Mouse (Mus musculus) neural tube, embryonic 14.5 days (tissue): ENCODE results near the gene Gbp10. TPM values are rescaled to one million over a fixed set of nuclear protein-coding genes. Genes with fewer than 3 reads are reported as not detected.
"Not testable (repeated sequence)": the region's sequence is repeated elsewhere in the genome, so short reads cannot be mapped to it uniquely, and the experiment has no call there.

ENCODE experiments used
- ATAC-seq: fragments of 200-750 bp; cut with Nextera tagmentation; 2 replicates; pipeline ENCODE4 v1.8.0; 2017; ENCODE audit warnings: low read depth, mild to moderate bottlenecking, moderate TSS enrichment, moderate library complexity
- H3K27ac ChIP-seq: fragments of 300-500 bp; sonication (generic); 2 replicates; pipeline ENCODE4 v1.5.1; 2014; ENCODE audit warnings: low read depth, mild to moderate bottlenecking, control low read depth, low read length, moderate library complexity, mixed read lengths
- H3K27me3 ChIP-seq: fragments of 300-500 bp; sonication (generic); 2 replicates; pipeline ENCODE4 v1.6.1; 2014; ENCODE audit warnings: low read length; ENCODE audit not compliant: control insufficient read depth, insufficient read depth
- H3K36me3 ChIP-seq: fragments of 300-500 bp; sonication (generic); 2 replicates; pipeline ENCODE4 v1.6.1; 2014; ENCODE audit warnings: low read length, mixed read lengths; ENCODE audit not compliant: control insufficient read depth, insufficient read depth
- H3K4me1 ChIP-seq: fragments of 300-500 bp; sonication (generic); 2 replicates; pipeline ENCODE4 v1.6.1; 2014; ENCODE audit warnings: low read length; ENCODE audit not compliant: control insufficient read depth, insufficient read depth
- H3K4me2 ChIP-seq: fragments of 300-500 bp; sonication (generic); 2 replicates; pipeline ENCODE4 v1.6.1; 2014; ENCODE audit warnings: mild to moderate bottlenecking, low read depth, low read length, control low read depth
- H3K4me3 ChIP-seq: fragments of 300-500 bp; sonication (generic); 2 replicates; pipeline ENCODE4 v1.5.1; 2014; ENCODE audit warnings: low read depth, low read length, control low read depth, mixed read lengths
- H3K9ac ChIP-seq: fragments of 300-500 bp; sonication (generic); replicated peaks from 2 replicates; pipeline ENCODE4 v1.6.1; 2014; ENCODE audit warnings: low read depth, mild to moderate bottlenecking, control low read depth, low read length, mixed read lengths
- H3K9me3 ChIP-seq: fragments of 300-500 bp; sonication (generic); 2 replicates; pipeline ENCODE4 v1.6.1; 2016; ENCODE audit warnings: low read length; ENCODE audit not compliant: control insufficient read depth
- WGBS: fragments of 180-500 bp; shearing (Covaris S2); extraction: QIAGEN DNeasy Blood & Tissue Kit; methylation state at CpG from one replicate; pipeline ENCODE4 v1.1.7; 2014; 5-methylcytosine and 5-hydroxymethylcytosine counted together
- polyA plus RNA-seq: library from polyadenylated mRNA; unstranded; fragments of >200 nt; fragmentation: Nextera tagmentation; extraction: Ambion mirVana; gene quantifications from 2 replicates; pipeline ENCODE4 v1.2.1, GENCODE M21; 2014

The Gbp10 gene
- polyA plus RNA-seq, 1 experiment from 2014 or later, result not detected

DNA sequence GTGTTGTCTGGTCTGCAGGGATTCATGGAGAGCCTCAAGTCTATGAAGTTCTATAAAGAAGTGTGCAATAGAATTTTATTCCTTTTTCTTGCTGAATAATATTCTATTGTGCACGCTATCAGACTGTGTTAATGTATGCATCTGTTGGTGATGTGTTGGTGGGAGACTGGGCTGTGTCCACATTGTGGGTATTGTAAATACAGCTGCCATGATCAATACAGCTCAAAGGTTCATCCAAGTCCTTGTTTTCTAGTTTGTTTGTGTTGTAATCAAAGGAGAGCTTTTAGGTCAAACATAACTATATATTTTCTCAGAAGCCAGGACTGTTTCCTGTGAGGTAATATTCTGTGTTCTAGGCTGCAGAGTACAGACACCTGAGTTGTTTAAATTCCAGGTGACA is 40.2 kb downstream of the Gbp10 start:
- H3K36me3 ChIP-seq, H3K27ac ChIP-seq, H3K4me2 ChIP-seq, ATAC-seq, H3K27me3 ChIP-seq, H3K4me3 ChIP-seq, H3K9ac ChIP-seq, H3K4me1 ChIP-seq, H3K9me3 ChIP-seq: not testable (repeated sequence)
- 100% methylated on average over 1 of the region's 1 CpGs for WGBS

DNA sequence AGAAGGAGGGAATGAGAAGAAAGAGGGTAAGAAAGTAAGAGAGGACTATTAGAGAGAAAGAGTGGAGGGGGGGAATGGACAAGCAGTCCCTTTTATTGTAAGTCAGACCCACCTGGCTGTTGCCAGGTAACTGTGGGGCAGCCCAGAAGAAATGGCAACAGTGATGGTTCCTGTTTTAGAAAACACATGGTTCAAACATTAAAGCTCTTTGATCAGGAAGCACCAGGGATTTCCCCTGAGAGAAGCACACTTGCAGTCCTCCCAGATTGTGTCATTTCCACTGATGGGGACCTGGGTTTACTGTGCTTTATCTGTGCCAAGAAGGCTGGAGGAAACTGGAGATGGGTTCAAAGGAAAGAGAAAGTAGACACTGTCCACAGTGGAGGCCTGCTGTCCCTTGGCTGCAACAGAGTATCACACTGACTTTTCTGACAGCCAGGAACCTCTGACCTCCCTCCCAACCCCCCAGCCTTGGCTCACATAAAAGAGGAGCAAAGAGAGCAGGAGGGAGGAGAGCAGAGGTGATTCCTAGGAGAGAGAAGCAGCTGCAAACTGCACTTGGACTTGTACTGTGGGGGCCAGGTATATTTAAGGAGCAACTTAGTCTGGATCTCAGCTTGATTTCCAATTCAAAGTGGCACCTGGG is 41.3 kb downstream of the Gbp10 start:
- H3K4me1 ChIP-seq, H3K27me3 ChIP-seq, H3K27ac ChIP-seq, H3K9me3 ChIP-seq, ATAC-seq, H3K9ac ChIP-seq, H3K4me2 ChIP-seq, H3K36me3 ChIP-seq, H3K4me3 ChIP-seq: not testable (repeated sequence)

DNA sequence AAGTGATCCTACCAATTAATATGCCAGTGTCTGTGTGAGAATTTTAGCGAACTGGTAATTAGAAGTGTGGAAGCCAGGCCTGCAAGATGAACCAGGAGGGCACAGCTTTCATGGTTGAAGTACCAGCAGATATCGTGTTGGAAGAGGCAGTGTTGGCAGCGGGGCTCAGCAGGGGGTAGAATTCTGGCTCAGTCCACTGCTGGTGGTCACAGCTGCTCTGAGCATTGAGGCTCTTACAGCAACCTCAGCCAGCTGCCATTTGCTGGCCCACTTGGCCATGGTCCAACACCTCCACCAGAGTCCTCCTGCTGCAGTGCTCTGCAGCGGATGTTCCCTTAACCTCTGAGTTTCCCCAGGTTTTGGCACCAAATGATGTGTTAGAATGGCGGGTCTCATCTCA is 43.0 kb downstream of the Gbp10 start:
- WGBS, result 71% methylated on average over 5 of the region's 5 CpGs
- not testable (repeated sequence) for H3K4me1 ChIP-seq, H3K9me3 ChIP-seq, H3K27ac ChIP-seq, H3K9ac ChIP-seq, ATAC-seq, H3K4me2 ChIP-seq, H3K4me3 ChIP-seq, H3K27me3 ChIP-seq, H3K36me3 ChIP-seq

DNA sequence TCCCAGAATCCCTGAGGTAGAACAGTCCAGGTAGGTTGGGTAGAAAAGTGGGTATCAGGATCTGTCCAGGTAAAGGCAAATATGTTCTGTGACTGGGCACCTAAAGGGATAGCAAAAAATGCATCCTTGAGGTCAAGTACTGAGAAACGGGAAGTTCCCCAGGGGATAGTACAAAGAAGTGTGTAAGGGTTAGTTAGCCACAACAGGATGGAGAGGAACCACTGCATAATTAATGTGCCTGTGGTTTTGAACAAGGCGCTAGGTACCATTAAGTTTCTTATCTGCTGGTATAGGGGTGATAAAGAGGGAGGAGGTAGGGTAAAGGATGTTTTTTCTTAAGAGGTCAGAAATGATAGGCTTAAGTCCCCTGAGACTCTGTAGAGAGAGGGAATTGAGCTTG is 46.8 kb downstream of the Gbp10 start:
- not testable (repeated sequence) for H3K27ac ChIP-seq, H3K27me3 ChIP-seq, H3K4me3 ChIP-seq, H3K9ac ChIP-seq, H3K4me2 ChIP-seq, H3K4me1 ChIP-seq, H3K9me3 ChIP-seq, ATAC-seq, H3K36me3 ChIP-seq
- 77% methylated on average over 2 of the region's 2 CpGs for WGBS

DNA sequence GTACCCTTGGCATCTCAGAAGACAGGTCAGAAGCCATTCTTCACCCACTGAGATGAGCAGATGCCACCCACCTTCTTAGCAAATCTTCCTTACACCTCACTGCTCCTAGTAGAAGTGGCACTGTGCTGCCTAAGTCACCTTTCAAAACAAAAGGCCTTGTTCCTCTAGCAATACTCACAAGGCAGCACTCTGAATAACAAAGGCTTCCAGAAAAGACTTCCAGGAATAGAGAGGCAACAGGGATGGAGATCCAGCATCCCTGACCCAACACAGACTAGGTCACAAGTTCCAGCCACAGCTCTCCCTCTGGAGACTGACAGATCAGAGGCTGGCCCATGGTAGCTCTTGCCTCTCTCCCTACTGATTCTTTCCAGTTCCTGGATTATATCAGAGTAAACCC is 57.9 kb downstream of the Gbp10 start:
- H3K4me2 ChIP-seq, result no peak overlapping the region
- H3K4me3 ChIP-seq, result no peak overlapping the region
- ATAC-seq, result no peak
- no peaks in the 10 kb centered on the region for H3K27me3 ChIP-seq
- H3K36me3 ChIP-seq, result no peaks in the 10 kb centered on the region
- no peak overlapping the region for H3K27ac ChIP-seq
- no peak overlapping the region for H3K9ac ChIP-seq
- H3K4me1 ChIP-seq, result no peaks in the 10 kb centered on the region
- no peaks in the 10 kb centered on the region for H3K9me3 ChIP-seq

Other genes with a start within 250 kb of the Gbp10 start
- gene Gbp9, start 100.0 kb downstream of the Gbp10 start, polyA plus RNA-seq, result 0.44 and 3.0 TPM in 2 replicates
- 0.67 TPM in 1 of 2 replicates, not detected in the other for gene Gbp8, start 100.0 kb downstream of the Gbp10 start, polyA plus RNA-seq
- gene Gbp4, start 99.9 kb downstream of the Gbp10 start, polyA plus RNA-seq, result 0.12 and 3.0 TPM in 2 replicates
- 0.06 TPM in 1 of 2 replicates, not detected in the other for gene Gm43302, start 54.2 kb upstream of the Gbp10 start, polyA plus RNA-seq
- 0.19 and 5.4 TPM in 2 replicates for gene Gbp6, start 54.2 kb upstream of the Gbp10 start, polyA plus RNA-seq
- gene Lrrc8b, start 176.2 kb upstream of the Gbp10 start, polyA plus RNA-seq, result 22.9 and 25.4 TPM in 2 replicates